Mouse (Mus musculus) ES-E14 (cell line): Measurements from ENCODE around the gene Hist1h4h.
A peak's percentile ranks its signal among the peaks of the same experiment; 100 is the strongest.
"Not testable (repeated sequence)": the region's sequence is repeated elsewhere in the genome, so short reads cannot be mapped to it uniquely, and the experiment has no call there.

Experiments
- CHD2 ChIP-seq: IDR thresholded peaks from 2 replicates; pipeline ENCODE4 v1.6.1; 2014; ENCODE audit warnings: mild to moderate bottlenecking, low read depth, low read length, inconsistent platforms
- HCFC1 ChIP-seq: IDR thresholded peaks from 2 replicates; pipeline ENCODE4 v1.6.1; 2012; ENCODE audit warnings: low read length, inconsistent platforms, borderline replicate concordance; ENCODE audit not compliant: insufficient read depth
- ZC3H11A ChIP-seq: IDR thresholded peaks from 2 replicates; pipeline ENCODE4 v1.6.1; 2012; ENCODE audit warnings: low read depth, mild to moderate bottlenecking, inconsistent platforms, low read length, borderline replicate concordance
- ZNF384 ChIP-seq: IDR thresholded peaks from 2 replicates; pipeline ENCODE4 v1.6.1; 2012; ENCODE audit warnings: low read depth, low read length, inconsistent platforms

GRCm38 (mm10) chr13:23571504-23572217 is 40.8 kb downstream of the Hist1h4h start:
- TF ChIP-seq ZNF384, ZC3H11A: not testable (repeated sequence)
- TF ChIP-seq HCFC1 = peak; percentile 49; the same call in 1 of the 2 replicates
- peak; percentile 64 for TF ChIP-seq CHD2
